Mouse (Mus musculus) frontal cortex, postnatal 25 days (tissue): ENCODE measurements at regions not wholly inside any gene's neighbourhood (a gene's known extent, or its start where the extent isn't known, plus 50 kb on each side); places are given as distances from the start of the nearest gene placed in this dataset.

Source experiments
- DNase-seq, 2 experiments: peaks; one replicate each; pipeline ENCODE4 v3.0.0; 2022; ENCODE audit warnings: low spot score in 2 of 2

GRCm38 (mm10) chr14:68447240-68447923 lies 846.7 kb downstream of the Synb start:
- DNase-seq, result no peak

DNA sequence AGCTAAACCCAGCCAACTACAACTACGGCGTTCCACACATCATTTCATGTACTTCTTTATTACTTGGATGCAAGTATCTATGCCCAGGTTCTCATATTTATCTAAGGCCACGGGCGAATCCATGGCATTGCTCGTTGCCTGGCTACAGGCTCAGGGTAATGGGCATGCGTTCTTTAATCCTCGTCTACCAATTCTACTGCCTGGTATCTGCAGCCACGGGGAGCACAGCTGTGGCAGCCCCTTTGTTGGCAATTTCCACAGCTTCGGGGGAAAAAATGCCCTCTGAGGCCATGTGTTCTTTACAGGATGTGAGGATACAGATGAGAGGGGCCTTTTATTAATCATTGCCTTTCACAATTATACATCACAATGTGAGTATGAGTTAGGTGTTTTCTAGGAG lies 860.8 kb downstream of the Synb start:
- no peak for DNase-seq

DNA sequence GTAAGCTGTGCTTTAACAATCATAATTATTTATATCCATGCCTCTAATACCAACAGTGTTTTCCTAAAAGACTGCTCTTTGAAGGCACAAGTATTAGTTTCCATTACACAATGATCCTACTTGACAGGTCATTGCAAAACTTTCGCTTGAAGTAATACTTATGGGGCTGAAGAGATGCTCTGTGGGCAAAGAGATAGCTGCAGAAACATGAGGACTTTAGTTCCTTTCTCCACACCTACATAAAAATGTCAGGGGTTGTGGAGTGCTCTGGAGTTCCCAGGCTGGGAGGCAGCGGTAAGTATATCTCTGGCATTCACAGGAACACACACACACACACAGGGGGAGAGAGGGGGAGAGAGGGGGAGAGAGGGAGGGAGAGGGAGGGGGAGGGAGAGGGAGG lies 862.0 kb downstream of the Synb start:
- DNase-seq, result no peak

DNA sequence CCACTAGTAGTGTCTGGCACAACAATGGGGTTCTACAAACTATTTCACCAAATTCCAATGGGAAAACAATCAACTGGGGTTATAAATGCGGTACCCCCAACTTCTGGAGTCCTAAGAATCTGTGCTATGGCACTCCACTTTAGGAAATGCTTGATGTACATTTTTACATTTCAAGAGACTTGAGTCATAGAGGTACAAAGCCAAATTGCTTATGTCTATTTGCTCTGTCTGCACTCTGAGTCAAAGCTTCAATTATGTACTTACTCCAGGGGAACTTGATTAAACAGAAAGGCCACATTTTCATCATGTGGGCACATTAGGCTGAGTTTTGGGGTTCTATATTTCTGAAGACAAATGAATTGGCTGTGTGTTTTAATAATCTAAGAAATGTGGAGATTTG lies 866.9 kb downstream of the Synb start:
- DNase-seq, result no peak

DNA sequence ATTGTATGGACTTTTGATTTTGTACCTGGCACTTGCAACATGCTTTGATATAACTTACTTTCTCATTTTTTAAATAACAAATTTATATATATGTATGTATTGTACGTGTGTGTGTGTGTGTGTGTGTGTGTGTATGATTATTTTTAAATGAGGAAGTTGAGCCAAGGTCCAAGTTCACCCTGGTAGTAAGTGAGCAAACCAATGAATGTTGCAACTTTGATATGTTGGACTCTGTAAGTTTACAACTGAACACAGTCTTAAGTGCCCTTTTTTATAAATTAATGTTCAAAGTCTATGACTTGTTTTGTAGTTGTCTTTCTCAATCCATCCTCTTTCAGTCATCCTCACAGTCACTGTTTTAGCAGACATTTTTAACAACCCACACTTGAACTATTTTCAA lies 901.7 kb downstream of the Synb start:
- DNase-seq, result no peak

GRCm38 (mm10) chr14:68391875-68392274 lies 902.2 kb downstream of the Synb start:
- DNase-seq, result no peak

GRCm38 (mm10) chr14:68381741-68382140 lies 912.4 kb downstream of the Synb start:
- peak in 1 of 2 experiments; percentile 6 for DNase-seq

DNA sequence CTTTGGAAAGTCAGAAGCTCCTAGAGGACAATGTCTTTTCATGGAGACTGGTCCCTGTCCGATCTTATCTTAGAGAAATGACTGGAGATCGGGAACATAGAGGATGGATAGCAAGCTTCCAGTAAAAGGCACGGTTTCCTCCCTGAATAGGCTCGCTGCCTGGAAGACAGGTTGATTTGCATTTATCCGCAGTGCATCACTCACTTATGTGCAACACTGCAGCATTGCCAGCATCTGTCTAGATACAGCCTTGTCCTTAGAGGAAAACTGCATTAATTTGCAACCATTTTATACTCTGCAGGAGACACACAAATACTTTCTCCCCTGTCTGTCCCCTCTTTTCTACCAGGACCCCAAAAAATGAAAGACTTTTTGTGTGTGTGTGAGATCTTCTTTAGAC lies 926.4 kb downstream of the Synb start:
- DNase-seq, result no peak

GRCm38 (mm10) chr14:68363892-68364291 lies 930.2 kb downstream of the Synb start:
- DNase-seq, result no peak

- DNase-seq, result no peak
These were observed 932.1 kb downstream of the Synb start for GRCm38 (mm10) chr14:68361998-68362397.

- no peak for DNase-seq
These were observed 932.6 kb downstream of the Synb start for GRCm38 (mm10) chr14:68361481-68361880.

- DNase-seq, result no peak
These were observed 937.7 kb downstream of the Synb start for GRCm38 (mm10) chr14:68356396-68356795.

DNA sequence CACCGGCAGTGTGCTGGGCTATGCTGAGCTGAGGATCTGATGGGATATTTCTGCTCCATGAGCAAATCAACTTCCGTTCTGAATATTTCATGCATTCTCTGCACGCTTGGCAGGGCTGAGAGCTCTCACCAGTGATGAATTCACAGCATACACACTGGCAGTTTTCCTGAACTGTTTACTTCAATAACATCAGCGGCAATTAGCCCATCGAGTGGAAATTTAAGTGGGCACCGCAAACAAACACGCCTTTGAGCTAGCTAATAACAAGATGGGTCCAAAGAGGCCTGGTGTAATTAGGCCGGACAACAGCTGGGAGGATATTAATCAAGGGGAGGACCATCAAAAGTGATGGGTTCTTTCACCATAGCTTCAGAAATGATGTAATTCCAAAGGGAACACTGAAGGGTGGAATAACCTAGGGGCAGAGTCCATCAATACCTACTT lies 938.6 kb downstream of the Synb start:
- no peak for DNase-seq

- DNase-seq, result no peak
These were observed 948.6 kb downstream of the Synb start for GRCm38 (mm10) chr14:68345527-68345926.

GRCm38 (mm10) chr14:68344715-68345114 lies 949.4 kb downstream of the Synb start:
- no peak for DNase-seq

- no peak for DNase-seq
These were observed 955.7 kb downstream of the Synb start for GRCm38 (mm10) chr14:68338440-68338839.

DNA sequence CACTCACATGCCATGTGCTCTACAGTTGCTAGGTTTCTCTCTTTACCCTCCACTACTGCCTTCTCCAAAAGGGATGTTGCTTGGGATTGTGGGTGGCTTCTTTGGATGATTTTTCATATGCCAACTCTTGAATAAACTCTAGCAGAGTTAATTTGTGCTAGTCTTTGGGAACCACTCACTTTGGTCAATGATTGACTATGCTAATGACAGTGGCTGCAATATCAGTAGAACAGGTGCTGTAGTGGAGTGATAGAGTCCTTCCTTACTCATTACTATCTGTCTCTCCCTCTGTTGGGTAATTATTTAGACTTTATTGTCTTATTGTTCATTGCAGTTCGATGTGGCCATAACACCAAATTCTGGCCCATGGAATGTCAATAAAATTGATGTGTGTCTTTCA lies 969.0 kb downstream of the Synb start:
- DNase-seq, result no peak

- DNase-seq, result no peak
These were observed 971.1 kb downstream of the Synb start for GRCm38 (mm10) chr14:68323008-68323407.

GRCm38 (mm10) chr14:68307973-68308660 lies 986.0 kb downstream of the Synb start:
- no peak for DNase-seq

GRCm38 (mm10) chr14:68305166-68305565 lies 988.9 kb downstream of the Synb start:
- DNase-seq, result no peak

DNA sequence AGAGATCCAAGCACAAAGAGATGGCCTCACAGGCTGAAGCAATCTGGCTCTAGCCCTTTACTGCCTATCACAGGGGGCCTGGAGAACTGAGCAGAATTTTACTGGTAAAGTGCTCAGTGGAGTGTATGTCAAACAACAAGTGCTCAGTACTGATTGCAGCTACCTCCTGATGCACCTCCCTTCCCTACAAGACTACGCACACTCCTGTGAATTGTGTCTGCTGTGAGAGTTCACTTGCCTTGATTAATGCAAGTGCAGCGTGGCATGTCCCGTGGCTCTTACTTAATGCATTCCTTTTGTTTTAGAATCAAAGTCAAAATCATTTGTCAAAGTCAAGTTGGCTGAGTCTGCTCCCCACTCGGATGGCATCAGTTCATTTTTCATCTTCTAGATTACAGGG lies 992.4 kb downstream of the Synb start:
- no peak for DNase-seq

DNA sequence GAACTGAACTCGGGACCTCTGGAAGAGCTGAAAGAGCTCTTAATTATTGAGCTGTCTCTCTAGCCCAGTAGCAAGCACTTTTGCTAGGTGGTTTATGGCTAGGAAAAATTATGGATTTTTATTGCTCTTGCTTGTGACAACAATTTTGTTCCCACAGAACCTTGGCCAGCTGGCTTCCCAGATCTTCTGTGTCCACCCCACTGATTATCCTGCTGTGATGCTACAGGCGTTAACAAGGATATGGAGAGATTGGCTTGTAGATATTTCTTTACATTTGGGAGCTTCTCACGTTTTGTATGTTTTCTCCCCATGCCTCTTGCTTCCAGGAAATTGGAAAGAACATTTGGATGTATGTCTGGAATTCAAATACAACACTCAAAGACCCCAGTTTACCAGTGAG lies 1008.6 kb downstream of the Synb start:
- no peak for DNase-seq

GRCm38 (mm10) chr14:68261436-68261835 lies 1032.7 kb downstream of the Synb start:
- no peak for DNase-seq

- no peak for DNase-seq
These were observed 1047.1 kb downstream of the Synb start for GRCm38 (mm10) chr14:68246966-68247365.
